Mouse (Mus musculus) right cerebral cortex, postnatal 36 days (tissue): ENCODE measurements around the gene Tmem127.
"Not testable (repeated sequence)": the region's sequence is repeated elsewhere in the genome, so short reads cannot be mapped to it uniquely, and the experiment has no call there.

Experiments
- DNase-seq, 2 experiments: peaks; one replicate each; pipeline ENCODE4 v3.0.0; 2022; ENCODE audit warnings: low spot score in 2 of 2, mixed read lengths in 1 of 2

Gene Tmem127

DNA sequence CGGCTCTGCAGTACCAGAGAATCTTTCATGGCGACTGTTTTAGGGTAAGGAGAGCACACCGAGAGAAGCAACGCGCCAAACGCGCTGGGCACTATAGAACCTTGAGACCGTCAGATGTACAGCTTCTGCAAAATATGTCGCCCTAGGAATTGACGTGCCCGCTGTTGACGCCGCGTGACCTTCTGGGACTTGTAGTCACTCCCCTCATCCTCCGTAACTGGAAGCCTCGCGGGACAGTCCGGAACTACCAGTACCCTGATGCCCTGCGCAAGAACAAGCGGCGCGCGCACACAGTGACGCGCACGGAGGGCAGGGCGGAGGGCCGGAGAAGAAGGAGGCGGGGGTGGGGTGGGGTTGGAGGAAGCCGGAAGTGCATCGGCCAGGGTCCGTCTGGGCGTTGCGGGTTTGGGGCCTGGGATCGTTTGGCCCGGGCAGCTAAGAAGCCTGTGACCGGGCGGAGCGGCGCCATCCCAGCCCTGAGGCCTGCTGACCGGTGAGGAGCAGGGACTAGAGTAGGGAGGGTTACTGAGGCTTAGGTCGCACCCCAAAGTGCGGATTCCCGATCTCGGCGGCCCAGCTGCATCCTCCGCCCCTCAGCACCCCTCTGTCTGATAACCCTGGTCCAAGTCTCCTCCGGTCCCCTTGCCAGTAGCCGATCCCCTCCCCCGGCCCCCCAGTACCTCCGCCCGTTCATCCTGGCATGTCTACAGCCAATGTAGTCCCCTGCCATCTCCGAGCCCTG lies at the start of gene Tmem127, which contains the start of gene Ciao1:
TSS of gene Tmem127 (plus strand) at position 317 of the 742 bp plus-strand sequence.
TSS of gene Ciao1 (minus strand) at position 225 of the 742 bp plus-strand sequence.
- DNase-seq, result peak; percentile 98 to 99

DNA sequence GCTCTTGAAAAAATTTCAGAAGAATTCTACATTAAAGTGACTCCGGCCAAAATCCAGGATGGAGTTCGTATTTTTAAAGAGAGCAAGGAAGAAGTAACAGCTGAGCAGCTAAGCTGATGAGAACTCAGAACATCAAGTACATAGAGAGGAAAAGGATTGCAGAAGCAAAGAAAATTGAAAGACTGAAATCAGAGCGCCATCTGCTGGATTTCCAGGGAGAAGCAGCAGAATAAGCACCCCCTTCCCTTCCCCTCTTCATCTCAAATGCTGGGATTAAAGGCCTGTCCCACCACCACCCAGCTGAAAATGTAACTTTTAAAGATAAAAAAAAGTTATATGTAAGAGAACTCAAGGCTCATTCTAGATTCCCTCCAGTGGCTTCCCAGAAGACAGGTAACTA lies 42.8 kb upstream of the Tmem127 start:
- DNase-seq, result peak; percentile 13 to 18

DNA sequence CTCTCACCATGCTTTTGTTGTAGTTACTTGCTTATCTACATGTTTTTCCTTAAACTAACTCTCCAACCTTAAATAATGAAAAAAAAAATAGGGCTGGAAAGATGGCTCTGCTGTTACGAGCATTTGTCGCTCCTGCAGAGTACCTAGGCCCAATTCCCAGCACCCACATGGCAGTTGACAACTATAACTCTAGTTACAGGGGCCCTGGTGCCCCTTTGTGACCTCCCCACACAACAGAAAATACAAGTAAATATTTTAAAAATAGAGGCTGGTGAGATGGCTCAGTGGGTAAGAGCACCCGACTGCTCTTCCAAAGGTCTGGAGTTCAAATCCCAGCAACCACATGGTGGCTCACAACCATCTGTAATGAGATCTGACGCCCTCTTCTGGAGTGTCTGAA lies 41.8 kb upstream of the Tmem127 start:
- DNase-seq, result not testable (repeated sequence)

DNA sequence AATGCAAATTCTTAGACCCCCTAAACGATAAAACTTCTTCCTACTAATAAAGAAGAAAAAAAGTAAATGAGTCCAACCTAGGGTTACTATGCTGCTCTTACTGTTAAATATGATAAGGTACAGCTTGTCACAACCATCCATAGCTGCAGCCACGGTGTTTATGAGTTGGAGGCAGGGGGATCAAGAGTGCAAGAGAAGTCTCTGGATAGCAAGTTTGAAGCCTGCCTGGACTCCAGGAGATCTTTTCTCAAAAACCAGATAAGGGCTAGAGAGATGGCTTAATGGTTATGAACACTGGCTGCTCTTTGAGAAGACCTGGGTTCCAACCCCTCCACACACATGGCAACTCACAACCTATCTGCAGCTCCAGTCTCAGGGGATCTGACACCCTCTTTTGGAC lies 40.8 kb upstream of the Tmem127 start:
- no peak for DNase-seq

DNA sequence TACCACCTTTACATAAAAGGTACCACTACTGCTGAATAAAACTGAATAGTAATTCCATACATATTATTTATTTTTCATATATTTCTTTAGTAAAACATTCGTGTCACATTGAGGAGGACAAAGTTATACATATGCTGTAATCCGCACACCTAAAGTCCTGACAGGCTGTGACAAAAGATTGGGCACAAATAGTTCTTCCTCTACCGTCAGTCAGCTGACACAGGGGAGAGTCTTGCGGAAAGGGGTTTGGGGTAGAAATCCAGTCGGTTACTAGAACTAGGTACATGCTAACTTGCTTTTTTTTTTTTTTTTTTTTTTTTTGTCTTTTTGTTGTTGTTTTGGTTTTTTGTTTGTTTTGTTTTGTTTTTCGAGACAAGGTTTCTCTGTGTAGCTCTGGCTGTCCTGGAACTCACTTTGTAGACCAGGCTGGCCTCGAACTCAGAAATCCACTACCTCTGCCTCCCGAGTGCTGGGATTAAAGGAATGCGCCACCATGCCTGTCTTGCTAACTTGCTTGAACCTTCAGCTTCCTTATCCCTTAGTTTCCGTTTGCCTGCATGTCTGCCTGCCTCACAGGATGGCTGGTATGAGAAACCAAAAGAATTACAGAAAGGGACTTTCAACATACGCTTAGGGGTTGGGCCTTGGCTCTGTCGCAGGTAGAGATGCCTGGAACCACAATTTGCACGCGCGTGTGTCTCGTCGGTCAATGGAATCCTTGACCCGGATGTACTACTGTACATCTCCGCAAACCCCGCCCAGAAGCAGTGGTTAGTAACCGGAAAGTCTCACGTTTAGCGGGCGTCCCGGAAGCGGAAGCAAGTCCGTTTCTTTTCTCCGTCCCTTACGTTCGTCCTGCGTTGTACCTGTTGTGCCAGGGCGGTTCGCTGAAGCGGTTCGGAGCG lies 39.9 kb upstream of the Tmem127 start, which contains the start of the genes 1810024B03Rik and Snrnp200:
TSS of gene 1810024B03Rik (minus strand) at position 734 of the 905 bp plus-strand sequence.
TSS of gene Snrnp200 (plus strand) at position 840 of the 905 bp plus-strand sequence.
- DNase-seq, result peak; percentile 92 to 94

DNA sequence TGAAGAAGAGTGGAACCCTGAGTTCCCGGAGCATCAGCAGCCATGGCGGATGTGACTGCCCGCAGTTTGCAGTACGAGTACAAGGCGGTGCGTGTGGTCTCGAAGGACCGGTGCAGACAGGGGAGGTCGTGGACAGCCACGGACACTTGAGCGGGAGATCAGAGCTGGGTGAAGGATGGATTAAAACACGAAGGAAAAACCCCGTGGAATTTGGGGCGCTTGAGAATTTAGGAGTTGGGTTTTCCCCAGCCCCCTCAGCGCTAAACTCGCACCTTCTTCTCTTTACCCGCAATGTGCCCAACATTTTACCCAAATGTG lies 39.3 kb upstream of the Tmem127 start:
- no peak for DNase-seq

DNA sequence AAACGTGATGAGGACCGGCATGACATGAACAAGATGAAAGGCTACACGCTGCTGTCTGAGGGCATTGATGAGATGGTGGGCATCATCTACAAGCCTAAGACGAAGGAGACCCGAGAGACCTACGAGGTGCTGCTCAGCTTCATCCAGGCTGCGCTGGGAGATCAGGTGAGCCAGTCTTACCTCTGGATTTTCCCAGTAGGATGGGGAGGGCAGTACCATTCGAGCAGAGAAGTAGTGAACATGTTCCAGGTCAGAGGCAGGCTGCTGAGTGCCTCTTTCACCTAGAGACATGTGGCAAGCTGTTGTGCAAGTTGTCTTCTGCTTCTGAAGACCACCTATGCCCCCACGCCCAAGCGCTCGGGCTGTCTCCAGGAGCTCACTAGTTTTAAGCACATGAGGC lies 37.0 kb upstream of the Tmem127 start:
- DNase-seq, result no peak

DNA sequence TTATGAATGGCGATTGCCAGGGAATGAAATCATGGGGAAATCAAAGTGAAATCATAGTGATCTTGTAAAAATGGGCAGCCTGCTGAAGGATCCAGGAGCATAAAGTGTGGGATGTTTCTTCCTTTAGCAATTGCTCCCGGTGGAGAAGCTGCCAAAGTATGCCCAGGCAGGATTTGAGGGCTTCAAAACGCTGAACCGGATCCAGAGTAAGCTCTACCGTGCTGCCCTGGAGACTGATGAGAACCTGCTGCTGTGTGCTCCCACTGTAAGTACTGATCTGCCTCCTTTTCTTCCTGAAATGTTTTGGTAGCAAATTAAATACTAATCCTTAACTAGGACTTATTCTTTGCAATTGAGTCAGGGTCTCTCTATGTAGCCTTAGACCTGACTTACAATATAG lies 30.0 kb upstream of the Tmem127 start:
- DNase-seq, result no peak

DNA sequence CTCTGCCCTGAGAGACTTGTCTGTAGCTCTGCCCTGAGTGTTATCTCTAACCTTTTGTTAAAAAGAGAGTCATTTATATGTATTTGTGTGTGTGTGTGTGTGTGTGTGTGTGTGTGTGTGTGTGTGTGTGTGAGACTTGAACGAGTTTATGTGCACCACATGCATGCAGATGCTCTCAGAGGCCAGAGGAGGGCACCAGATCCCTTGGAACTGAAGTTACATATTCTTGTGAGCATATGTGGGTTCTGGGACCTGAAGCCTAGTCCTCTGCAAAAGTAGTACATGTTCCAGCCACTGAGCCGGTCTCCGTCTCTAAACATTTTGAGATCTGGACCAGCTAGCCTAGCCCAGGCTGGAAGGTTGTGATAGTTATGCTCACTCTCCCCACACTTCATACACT lies 22.4 kb upstream of the Tmem127 start:
- DNase-seq, result no peak

DNA sequence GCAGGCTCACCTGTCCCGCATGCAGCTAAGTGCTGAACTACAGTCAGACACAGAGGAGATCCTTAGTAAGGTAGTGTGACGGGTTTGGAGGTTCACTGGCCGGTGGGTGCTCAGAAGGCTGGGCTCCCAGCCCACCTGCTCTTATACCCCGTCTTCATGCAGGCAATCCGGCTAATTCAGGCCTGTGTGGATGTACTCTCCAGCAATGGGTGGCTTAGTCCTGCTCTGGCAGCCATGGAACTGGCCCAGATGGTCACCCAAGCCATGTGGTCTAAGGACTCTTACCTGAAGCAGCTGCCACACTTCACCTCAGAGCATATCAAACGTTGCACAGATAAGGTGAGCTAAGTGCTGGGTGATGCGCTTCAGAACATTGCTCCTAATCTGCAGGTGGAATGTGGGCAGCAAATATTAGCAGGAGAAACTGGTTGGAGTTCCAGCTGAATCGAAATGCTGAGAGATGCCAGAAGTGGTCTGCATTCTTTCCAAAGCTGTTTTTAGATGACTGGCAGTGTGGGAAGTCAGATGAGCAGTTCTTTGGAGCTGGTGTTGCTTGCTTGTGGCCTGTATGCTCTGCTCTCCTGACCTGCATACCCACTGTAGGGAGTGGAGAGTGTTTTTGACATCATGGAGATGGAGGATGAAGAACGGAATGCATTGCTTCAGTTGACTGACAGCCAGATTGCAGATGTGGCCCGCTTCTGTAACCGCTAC lies 9.7 kb upstream of the Tmem127 start:
- DNase-seq, result no peak

DNA sequence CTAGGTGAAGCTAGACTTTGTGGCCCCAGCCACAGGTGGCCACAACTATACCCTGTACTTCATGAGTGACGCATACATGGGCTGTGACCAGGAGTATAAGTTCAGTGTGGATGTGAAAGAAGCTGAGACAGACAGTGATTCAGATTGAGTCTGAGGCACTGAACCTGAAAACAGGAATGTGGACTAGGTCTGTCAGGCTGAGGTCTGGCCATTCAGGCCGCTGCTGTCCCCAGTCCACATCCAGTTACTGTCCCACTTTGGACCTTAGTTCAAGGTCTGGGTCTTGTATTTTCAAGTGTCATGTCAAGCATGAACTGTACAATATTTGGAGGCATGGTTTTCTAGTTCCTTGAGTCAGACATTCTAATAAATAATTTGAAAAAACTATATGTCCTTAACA lies 7.6 kb upstream of the Tmem127 start:
- DNase-seq, result no peak

DNA sequence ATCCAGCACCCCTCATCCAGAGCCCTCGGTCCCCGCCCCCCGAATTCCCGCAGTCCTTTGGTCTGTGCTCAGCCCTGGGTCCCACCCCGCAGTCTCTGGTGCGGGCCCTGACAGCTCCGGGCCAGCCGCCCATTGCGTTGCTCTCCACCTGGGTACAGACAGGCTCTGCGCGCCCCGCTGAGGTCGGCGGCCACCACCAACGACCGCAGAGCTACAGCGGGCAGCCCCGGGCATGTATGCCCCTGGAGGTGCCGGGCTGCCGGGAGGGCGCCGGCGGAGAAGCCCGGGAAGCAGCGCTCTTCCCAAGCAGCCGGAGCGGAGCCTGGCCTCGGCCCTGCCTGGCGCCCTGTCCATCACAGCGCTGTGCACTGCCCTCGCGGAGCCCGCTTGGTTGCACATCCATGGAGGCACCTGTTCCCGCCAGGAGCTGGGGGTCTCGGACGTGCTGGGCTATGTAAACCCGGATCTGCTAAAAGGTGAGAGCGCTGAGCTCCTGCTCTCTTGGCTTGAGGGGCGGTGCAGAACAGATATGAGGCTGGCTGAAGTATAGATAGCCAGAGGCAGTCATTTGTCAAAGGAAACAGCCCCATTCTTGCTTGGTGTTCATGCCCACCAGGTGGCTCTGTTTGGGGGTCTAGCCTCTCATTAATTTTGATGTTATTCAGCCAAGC lies 761 bp downstream of the Tmem127 start:
- peak in 1 of 2 experiments; percentile 22 for DNase-seq

DNA sequence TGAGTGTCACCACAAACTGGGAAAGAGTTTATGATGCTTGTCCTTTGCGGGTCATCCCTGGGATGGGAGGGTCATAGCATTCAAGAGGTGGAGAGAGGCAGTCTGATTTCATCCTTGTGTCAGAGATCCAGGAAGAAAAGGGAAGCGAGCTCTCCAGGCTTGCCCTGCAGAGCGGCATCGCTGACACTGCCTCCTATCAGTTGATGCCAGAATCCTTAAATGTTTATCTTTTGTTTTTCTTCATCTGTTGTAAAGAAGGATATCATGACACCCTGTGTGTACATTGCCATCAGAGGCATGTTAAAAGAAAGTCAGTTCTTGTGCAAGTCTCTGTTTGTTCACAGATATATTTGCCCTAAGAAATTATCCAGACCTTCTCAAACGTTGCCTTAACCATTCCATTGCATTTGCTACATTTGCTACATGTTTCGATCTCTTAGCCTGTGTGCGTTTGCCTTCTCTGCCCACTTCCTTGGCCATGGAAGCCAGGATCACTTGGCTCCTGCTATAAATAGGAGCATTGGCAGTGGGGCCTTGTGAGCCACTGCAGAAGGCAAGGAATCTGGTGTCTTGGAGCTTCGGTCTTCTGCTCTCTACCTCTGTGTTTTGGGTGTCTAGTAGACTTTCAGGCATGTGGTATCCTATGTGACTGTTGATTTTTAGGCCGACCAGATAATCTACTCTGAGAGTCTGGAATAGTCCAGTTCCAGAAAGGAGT lies 2.7 kb downstream of the Tmem127 start:
- no peak for DNase-seq

DNA sequence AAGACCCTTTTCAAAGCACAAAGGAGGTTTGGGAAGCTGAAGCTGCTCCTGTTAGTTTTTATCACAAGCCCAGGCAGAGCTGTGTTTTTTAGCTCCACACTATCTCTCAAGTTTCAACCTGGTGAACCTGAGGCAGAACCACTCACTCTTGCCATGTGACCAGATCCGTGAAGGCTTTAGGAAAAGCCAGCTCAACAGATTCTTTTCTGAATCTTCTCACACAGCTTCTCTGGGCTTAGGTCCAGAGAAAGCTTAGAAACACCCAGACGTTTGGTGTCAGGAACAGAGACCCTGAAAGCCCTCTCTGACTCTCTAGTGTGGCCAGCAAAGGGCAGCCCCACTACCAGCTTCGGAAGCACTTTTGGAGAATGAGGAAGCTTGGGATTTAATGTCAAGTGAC lies 3.7 kb downstream of the Tmem127 start:
- no peak for DNase-seq

DNA sequence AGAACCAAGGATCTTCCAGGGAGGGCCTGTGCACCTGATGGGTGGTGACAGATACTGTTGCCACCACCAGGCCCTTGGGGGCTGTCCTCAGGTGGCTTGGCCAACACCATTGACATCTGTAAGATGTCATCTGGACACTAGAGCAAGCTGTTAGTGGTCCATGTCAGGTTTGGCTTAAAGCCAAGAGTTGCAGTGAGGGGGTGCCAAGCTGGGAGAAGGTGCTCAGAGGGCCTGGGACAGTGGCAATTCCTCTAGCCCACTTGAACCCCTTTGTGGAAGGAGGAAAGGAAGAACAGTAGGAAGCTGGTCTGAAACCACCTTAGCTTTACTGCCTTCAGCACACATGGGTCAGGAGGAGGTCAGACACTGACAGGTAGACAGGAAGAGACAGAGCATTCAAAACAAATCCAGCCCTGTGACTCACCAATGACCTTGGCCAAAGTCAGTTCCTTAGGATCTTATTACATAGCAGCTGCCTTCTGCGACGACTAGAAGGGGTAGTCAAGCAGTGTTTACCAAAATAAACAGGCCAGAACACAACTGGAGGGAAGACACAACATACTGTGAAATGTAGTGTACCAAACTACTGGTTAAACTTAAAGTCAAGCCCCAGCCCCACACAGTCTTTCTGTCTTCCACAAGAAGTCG lies 4.3 kb downstream of the Tmem127 start:
- no peak for DNase-seq

DNA sequence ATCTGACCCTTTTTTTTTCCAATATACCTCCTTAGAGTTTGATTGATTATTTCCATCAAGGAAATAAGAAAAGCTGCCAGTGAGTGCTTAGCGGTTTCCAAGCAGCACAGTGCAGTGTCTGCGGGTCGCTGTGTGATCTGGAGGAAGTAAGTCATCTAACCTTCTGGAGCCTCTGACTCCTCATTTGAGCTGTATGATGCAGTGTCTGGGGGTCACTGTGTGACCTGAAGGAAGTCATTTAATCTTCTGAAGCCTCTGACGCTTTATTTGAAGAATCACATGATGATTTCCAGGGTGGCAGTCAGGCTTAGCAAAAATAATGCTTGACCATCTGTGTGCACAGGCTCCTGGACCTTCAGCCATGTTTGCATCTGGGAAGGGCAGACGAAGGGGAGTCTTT lies 5.1 kb downstream of the Tmem127 start:
- DNase-seq, result no peak

DNA sequence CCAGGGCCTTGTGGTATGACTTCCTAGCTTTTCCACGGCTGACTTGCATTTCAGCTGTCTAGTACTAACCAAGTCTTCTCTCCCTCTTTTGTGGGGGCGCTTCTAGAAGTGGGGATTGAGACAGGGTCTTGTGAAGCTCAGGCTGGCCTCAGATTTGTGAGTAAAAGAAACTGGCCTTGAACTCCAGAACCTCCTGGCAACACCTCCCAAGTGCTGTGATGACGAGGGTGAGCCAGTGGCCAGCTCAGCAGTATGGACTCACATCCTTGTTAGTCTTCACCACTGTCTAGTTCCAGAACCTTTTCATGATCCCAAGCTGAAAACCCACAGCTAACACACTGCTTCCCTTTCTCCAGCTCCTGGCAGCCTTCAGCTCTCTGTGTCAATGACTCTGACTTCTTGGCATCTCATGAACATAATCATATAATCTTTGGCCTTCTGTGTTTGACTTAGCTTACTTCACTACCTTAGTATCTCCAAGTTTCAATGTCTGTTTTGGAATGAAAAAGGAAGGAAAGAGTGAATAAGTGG lies 7.0 kb downstream of the Tmem127 start:
- no peak for DNase-seq

DNA sequence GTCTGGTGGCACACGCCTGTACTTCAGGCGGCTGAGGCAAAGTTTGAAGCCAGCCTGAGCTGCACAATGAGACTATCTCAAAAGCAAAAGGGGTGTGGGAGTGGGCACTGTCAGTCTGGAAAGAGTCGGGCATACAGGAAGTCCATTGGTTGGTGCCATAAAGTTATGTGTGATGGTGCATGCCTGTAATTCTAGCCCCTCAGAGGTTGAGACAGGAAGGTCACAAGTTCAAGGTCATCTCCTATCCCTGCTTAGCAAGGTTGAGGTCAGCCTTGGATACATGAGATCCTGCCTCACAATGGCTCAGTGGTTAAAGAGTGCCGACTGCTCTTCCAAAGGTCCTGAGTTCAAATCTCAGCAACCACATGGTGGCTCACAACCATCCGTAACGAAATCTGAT lies 7.6 kb downstream of the Tmem127 start:
- no peak for DNase-seq

DNA sequence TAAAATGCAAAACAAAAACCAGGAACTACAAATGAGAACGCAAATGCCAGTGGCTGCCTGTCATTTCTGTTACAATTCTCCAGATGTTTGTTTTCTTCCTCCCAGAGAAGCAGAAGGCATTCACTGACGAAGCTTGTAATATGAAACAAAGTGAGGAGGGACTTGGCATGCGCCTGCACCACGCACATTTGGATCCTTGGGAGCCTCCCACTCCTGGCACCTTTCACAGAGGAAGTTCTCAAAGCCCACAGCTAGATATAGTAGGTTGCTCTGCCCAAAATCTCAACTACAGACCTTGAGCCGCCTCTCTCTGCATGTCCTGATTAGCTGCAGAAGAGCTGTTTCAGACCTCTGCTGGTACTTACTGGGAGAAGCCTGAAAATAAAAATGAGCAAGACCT lies 11.6 kb downstream of the Tmem127 start:
- DNase-seq, result no peak

DNA sequence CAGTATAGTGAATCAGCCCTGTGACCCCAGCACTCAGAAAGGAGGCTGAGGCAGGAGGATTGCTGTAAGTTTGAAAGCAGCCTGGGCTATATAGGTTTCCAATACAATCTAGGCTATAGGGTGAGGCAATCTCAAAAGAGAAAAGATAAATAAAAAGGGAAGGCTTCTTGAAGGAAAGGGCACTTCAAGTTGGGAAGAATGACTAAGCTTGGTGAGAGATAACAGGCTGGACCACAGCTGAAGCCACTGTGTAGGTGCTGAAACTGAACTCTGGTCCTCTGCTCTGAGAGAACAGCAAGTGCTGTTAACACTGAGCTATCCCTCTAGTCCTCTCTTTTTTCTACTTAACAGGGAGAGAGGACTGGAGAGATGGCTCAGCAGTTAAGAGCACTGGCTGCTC lies 14.8 kb downstream of the Tmem127 start:
- DNase-seq, result no peak
